Mouse (Mus musculus) heart, postnatal 4 days (tissue): Measurements from ENCODE around the gene Rara. TPM values are rescaled to one million over a fixed set of nuclear protein-coding genes. Genes with fewer than 3 reads are reported as not detected.

ENCODE experiments used
- DNase-seq: peaks from one replicate; pipeline ENCODE4 v3.0.0; 2021
- total RNA-seq, 2 experiments: library from RNA; stranded (reverse); gene quantifications; 2 replicates each; pipeline ENCODE4 v1.2.3; 2021

Rara gene
- total RNA-seq, 2 experiments from 2014 or later: 34.6 to 38.1 TPM

DNA sequence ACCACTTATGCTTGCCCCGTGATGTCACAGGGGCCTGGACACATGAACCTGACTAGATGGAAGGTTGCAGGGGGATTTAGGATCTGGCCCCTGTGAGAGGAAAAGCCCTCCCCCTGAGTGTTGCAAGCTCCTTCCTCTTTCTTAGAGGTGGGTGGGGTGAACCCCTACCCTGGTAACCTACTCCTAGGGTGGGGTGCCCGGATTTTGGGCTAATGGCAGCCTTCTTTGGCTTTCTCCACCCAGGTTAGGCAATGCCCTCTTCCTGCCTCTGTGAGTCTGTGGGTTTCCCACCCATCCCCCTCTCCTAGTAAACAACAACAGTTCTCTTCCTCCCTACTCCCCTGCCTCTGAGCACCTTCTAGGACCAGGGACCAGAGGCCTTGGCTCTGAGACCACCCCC lies 25.1 kb downstream of the Rara start:
- DNase-seq: no peak

- DNase-seq: no peak
Observed at GRCm38 (mm10) chr11:98953361-98953760, 25.7 kb downstream of the Rara start.

DNA sequence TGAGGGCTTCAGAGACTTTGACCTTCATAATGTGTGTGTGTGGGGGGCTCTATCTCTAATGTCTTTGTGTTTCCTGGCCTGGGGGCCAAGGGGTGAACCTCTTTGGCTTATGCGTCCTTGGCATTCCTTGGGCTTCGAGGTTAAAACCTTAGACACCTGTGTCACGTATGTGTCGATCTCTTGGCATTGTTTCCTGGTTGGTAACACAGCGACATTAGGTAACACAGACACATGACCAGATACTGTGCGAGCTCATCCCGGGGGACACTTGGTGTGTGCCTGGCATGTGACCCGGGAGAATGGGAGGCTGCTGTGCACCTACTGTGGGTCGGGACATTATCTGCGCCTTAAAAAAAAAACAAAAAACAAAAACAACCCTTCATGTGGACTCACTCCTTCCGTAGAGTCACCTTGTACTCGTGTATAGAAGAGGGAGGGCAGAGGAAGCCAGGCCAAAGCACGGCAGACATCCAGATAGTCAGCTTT lies 26.3 kb downstream of the Rara start:
- DNase-seq: no peak

- DNase-seq: peak; percentile 89
Observed at GRCm38 (mm10) chr11:98954373-98954772, 26.8 kb downstream of the Rara start.

GRCm38 (mm10) chr11:98954801-98955706 lies 27.4 kb downstream of the Rara start:
- DNase-seq: no peak

DNA sequence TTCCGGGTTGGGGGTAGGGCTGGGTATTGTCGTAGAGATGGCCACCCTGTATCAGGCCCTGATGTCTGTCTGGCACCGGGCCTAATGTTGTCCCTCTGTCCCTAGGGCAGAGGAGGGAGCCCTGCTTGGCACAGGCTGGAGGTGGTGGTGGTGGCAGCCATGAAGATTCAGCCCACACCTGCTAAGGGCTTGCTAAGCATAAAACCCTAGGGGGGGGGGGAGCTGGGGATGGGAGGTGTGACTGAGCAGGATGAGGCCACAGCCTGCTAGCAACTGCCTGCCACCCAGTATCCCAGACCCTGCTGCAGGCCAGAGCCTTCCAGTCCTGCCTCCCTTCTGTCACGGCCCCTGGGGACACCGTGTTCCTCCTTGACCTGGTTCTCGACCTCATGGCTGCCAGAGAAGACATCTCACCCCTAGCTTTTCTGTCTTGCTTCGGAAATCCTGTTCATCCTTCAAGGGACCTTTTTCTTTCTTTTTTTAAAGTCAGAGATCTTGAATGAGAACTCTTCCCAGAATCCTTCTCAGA lies 28.2 kb downstream of the Rara start:
- DNase-seq: no peak

- DNase-seq: no peak
Observed at GRCm38 (mm10) chr11:98956340-98956739, 28.7 kb downstream of the Rara start.

DNA sequence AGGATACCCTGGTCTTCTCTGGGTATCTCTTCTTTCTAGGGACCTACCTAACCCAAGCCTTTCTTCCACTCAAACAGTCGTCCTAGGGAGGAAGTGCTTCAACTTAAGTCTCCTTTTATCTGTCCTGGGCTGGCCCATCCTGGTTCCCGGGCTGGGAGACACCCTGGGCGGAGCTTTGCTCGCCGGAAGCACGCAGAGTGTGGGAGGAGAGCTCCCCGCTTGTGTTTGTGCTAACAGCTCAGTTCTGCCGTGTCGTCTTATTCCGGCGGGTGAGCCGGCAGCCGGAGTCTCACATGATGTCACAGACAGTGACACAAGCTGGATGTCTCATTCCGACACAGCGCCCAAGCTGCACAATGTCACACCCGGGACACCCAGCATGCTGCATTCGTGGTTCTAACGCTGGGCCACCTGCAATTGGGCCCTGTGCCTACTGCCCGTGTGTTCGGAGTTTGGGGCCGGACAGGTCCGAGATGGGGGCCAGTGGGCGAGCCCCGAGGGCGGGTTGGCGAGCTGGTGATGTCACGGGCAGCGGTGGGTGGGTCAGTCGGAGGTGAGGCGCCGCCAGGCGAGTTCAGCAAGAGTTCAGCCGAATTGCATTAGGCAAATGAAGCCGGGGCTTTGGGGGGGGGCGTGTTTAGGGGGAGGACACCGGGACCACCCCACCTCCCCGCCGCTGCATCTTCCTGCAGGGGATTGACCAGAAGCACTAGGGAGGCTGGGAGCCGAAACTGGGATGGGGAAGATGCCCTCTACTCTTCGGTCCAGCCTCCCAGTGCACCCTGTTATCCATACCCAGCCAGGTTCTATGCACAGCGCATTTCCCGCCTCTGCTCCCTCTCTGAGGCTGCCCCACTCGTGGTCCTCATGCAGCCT lies 32.1 kb downstream of the Rara start:
- peak; percentile 87 for DNase-seq

DNA sequence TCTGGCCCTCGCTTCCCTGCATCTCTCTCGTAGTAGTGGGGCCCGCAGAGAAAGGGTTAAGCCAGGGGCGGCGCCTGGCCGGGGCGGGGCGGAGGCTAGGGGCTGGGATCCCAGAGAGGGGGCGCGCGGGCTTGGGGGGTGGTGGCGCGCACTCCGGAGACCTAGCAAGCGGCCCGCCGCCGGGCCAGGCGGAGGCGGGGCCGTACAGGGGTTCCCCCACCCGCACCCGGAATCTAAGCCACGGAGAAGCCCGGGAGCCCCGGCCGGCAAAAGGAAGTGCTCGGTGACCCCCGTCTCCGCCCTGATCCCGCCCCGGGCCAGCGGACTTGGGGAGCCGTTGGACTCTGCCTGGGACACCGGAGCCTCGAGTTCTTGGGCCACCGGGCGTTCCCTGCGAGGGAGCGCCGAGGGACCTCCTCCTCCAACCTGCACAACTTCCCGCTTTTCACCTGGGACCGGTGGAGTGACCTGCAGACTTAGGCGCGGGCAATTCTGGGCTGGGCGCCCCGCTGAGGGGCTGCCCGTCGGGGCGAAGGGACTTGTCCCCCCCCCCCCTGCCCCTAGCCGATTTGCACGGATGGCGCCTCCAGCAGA lies 32.8 kb downstream of the Rara start:
- peak; percentile 89 for DNase-seq

DNA sequence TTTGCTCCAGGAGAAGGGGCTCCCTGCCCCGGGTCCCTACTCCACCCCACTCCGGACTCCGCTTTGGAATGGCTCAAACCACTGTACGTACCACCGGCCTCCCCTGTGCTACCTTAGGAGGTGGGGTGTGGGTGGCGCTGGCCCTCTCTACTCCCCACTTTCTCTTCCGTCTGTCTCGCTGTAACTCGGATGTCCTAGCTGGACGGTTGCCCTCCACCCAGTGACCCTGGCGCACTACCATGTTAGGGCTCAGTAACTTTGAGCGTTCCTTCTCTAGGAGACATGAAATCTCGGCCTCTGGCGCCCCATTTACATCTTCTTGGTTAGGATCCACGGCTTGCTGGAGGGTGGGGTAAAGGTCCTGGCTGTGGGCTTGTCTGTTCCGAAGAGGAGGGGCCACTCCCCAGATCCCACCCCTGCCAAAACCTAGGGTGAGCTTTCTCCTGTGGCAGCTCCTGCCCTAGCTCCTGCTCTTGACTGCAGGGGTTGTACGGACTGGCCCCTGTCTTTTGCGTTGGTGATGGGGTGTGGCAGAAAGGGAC lies 33.5 kb downstream of the Rara start:
- peak; percentile 48 for DNase-seq

DNA sequence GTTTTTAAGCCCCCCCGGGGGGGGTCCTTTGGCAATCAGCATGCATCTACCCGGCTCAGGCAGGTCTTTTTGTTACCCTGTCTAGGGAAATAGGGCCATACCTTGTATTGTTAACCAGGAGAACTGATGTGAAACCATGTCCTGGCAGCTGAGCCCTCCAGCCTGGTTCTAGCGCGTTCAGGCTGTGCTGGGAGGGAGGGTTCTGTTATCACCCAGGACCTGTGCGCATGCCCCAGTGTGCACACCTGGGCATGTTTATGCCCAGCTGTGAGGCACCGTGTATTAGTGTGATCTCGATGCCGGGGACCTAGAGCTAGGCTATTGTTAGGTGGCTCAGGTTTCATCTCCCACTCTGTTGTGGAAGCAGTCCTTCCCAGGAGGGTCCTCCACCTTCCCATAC lies 34.1 kb downstream of the Rara start:
- no peak for DNase-seq

GRCm38 (mm10) chr11:98962421-98963095 lies 34.9 kb downstream of the Rara start:
- DNase-seq: no peak

DNA sequence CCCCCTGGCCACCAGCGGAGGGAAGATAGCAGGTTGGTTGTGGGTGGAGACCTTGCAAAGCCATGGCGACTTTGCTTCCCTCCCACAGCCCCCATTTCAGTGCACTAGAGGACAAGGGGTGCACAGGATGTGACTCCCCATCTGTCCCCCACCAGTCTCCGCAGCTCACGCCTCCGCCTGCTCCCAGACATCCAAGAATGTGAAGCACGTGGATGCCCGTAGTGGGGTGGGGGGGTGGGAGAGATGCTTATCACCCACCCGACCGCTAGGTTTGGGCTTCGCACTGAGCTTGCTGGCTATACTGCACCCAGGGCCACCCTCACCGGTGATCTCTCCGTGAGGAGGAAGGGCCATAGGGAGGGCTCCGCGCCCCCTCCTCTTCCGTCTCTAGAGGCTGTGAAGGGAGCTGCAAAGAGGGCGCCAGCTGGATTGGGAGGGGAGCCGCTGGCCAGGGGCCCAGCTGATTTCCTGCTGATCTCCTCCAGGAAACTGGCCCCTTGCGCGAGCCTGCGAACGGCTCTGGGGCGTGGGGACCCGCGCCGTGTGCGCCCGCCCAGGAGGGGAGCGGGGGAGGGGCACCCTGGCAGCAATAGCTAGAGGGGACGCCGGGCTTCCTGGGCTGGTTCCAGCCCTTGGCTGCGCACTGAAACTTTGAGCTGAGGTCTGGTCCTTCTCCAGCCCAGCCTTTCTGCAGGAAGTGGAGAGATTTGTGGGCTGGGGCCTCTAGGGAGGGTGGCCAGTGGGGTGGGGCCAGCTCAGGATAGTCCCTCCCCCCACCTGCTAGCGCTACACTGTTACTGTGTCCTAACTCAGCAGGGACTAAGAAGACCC lies 35.8 kb downstream of the Rara start:
- DNase-seq: peak; percentile 94

- DNase-seq: no peak
Observed at GRCm38 (mm10) chr11:98964201-98964615, 36.6 kb downstream of the Rara start.

GRCm38 (mm10) chr11:98964616-98965415 lies 37.2 kb downstream of the Rara start:
- peak; percentile 63 for DNase-seq

- no peak for DNase-seq
Observed at GRCm38 (mm10) chr11:98965416-98966077, 37.9 kb downstream of the Rara start.

- DNase-seq: peak; percentile 91
Observed at GRCm38 (mm10) chr11:98966499-98967141, 39.0 kb downstream of the Rara start.

DNA sequence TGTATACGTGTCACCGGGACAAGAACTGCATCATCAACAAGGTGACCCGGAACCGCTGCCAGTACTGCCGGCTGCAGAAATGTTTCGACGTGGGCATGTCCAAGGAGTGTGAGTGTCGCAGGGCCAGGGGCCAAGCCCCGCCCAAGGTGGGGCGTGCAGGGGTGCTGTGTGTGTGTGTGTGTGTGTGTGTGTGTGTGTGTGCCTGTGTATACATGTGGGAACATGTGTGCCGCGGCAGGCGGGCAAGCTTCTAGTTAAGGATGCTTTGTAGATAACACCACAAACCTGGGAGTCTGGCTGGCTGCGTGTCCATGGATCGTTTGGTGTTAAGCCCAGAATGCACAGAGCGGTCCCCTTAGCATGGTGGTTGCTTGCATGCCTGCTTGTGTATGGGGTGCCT lies 40.5 kb downstream of the Rara start:
- DNase-seq: no peak
